Mouse (Mus musculus): ENCODE measurements around the gene Kif3c. TPM values are rescaled to one million over a fixed set of nuclear protein-coding genes. Genes with fewer than 3 reads are reported as not detected.

The Kif3c gene
- total RNA-seq (2012; rRNA removed): 6.8 and 8.8 TPM in 2 replicates

DNA sequence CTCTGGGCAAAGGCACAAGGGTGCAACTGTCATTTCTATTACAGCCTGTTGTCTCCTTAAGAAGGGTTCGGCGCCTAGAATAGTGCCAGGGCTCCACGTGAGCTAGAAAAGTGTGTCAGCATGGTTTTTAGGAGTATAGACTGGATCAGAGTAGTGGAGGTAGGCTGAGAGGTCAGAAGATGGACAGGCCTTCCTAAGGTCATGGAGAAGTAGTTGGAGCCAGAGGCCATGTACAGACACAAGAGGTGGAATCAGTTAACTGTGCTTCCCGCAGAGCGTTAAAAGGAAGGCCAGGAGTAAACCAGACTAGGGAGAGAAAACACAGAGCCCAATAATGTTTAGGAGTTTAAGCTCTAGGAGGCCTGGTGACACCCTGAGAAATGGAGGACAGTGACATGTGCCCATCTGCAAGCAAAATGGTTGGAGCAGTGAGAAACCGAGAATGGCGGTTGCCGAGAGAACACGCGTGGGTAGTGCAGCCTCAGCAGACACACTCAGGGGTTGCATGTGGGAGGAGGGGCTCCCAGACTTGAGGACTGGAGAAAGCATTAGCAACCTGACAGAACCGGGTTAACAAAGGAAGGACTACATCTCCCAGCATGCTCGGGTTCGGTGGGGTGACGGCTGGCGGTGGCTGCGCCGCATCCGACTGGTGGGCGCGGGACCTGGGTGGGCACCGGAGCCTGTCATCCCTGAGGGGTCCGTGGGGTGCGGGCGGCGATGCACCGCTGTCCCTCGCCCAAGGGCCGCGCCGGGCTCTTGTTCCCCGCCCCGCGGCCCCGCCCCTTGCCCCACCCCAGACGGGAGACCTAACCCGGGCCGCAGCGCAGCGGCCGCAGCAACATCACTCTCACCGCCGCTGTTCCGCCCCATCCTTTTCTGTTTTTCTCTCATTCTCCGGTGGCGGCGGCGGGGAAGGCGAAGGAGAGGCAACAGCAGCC, at the start of gene Kif3c:
Kif3c (plus strand) TSS at position 625 of the 941 bp plus-strand sequence.
- Histone ChIP-seq H3K9ac (ENCODE audit: insufficient read depth, low read depth, low read length, poor library complexity, severe bottlenecking) (peak within 1 kb of the TSS; percentile 70), H3K4me3 (ENCODE audit: insufficient read depth in 1 of 2, low read depth in 1 of 2, low read length in 2 of 2, poor library complexity in 1 of 2, severe bottlenecking in 1 of 2) (peak within 1 kb of the TSS; percentile 79 to 100), H3K36me3 (ENCODE audit: control insufficient read depth, insufficient read depth, low read length, poor library complexity, severe bottlenecking) (no peaks in the 10 kb centered on the region), H3K4me1 (ENCODE audit: control insufficient read depth in 2 of 2, insufficient read depth in 2 of 2, low read length in 2 of 2, poor library complexity in 1 of 2) (peaks cover 0 to 3% of the 10 kb centered on the region in 2 experiments; a peak in 1 of 4 replicates), H3K9me3 (ENCODE audit: control insufficient read depth, insufficient read depth, low read depth, low read length) (no peaks in the 10 kb centered on the region), H3K27ac (ENCODE audit: insufficient read depth, low read depth, low read length, poor library complexity, severe bottlenecking) (no peak within 1 kb of the TSS)
- DNase-seq (ENCODE audit: low read depth, low spot score): no peak
- no peak for TF ChIP-seq ZNF384 (IDR thresholded peaks at IDR 0.05; ENCODE audit: low read depth, low read length)
- TF ChIP-seq HCFC1 (IDR thresholded peaks at IDR 0.05; ENCODE audit: borderline replicate concordance, insufficient read depth, low read length): peak; percentile 91
- TF ChIP-seq CHD2 (IDR thresholded peaks at IDR 0.05; ENCODE audit: low read depth, low read length): no peak
- in situ Hi-C loops (cut with MboI; ENCODE audit: low sequenced_read_pairs in 2 of 2, unreplicated experiment in 2 of 2): no loop called here

DNA sequence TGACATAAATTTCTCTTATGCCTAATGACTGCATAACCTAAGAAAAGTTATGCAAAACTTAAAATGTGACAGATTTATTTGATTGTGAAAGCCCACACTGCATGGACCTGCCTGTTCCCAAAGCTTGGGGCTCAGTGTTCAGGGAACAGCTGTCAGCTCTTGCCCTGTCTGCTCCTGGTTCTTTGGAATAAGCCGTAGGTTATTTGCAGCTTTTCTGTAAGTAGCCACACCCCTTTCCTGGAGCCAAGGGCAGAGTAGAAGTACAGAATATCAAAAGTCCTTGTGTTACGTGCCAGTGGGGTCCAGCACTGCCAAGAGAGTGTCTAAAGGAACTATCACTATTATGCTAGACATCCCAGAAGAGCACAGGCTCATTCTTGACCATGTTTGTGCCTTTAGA, 48.8 kb upstream of the Kif3c start:
- TF ChIP-seq MAFK (IDR thresholded peaks at IDR 0.05; ENCODE audit: insufficient read depth, low read depth, low read length): no peak
- no peak for TF ChIP-seq HCFC1 (IDR thresholded peaks at IDR 0.05; ENCODE audit: borderline replicate concordance, insufficient read depth, low read length)
- no peak for TF ChIP-seq ZNF384 (IDR thresholded peaks at IDR 0.05; ENCODE audit: low read depth, low read length)
- no peak for TF ChIP-seq CHD2 (IDR thresholded peaks at IDR 0.05; ENCODE audit: low read depth, low read length)
- no peak for TF ChIP-seq ZC3H11A (IDR thresholded peaks at IDR 0.05; ENCODE audit: borderline replicate concordance, low read depth, low read length)
- Histone ChIP-seq H3K36me3 (ENCODE audit: control insufficient read depth, insufficient read depth, low read length, poor library complexity, severe bottlenecking) (no peaks in the 10 kb centered on the region), H3K9ac (ENCODE audit: insufficient read depth, low read depth, low read length, poor library complexity, severe bottlenecking) (no peak overlapping the region), H3K4me1 (ENCODE audit: control insufficient read depth in 2 of 2, insufficient read depth in 2 of 2, low read length in 2 of 2, poor library complexity in 1 of 2) (no peaks in the 10 kb centered on the region), H3K9me3 (ENCODE audit: control insufficient read depth, insufficient read depth, low read depth, low read length) (no peaks in the 10 kb centered on the region), H3K27ac (ENCODE audit: insufficient read depth, low read depth, low read length, poor library complexity, severe bottlenecking) (no peak overlapping the region), H3K4me3 (ENCODE audit: insufficient read depth in 1 of 2, low read depth in 1 of 2, low read length in 2 of 2, poor library complexity in 1 of 2, severe bottlenecking in 1 of 2) (no peak overlapping the region)
- in situ Hi-C loops (cut with MboI; ENCODE audit: low sequenced_read_pairs in 2 of 2, unreplicated experiment in 2 of 2): no loop called here
- DNase-seq (ENCODE audit: low read depth, low spot score): no peak

DNA sequence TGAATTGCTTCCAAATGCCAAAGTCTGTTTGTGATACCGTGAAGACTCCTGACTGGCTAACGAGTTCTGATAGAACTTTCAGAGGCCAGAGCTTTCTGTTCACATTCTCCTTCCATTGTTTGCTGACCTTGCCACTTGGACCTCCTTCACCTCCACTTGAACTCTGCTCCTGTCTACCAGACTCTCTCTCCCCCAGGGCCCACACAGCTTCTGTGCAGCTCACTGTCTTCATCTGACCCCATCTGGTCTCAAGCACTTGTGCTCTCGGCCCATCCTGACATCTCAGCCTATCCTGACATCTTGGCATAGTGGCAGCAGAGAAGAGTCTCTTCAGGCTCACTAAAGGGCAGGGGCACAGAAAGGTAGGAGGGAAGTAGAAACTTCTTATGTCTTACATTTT, 48.0 kb upstream of the Kif3c start:
- Histone ChIP-seq H3K9ac (ENCODE audit: insufficient read depth, low read depth, low read length, poor library complexity, severe bottlenecking) (no peak overlapping the region), H3K4me1 (ENCODE audit: control insufficient read depth in 2 of 2, insufficient read depth in 2 of 2, low read length in 2 of 2, poor library complexity in 1 of 2) (no peaks in the 10 kb centered on the region), H3K4me3 (ENCODE audit: insufficient read depth in 1 of 2, low read depth in 1 of 2, low read length in 2 of 2, poor library complexity in 1 of 2, severe bottlenecking in 1 of 2) (no peak overlapping the region), H3K9me3 (ENCODE audit: control insufficient read depth, insufficient read depth, low read depth, low read length) (no peaks in the 10 kb centered on the region), H3K27ac (ENCODE audit: insufficient read depth, low read depth, low read length, poor library complexity, severe bottlenecking) (no peak overlapping the region), H3K36me3 (ENCODE audit: control insufficient read depth, insufficient read depth, low read length, poor library complexity, severe bottlenecking) (no peaks in the 10 kb centered on the region)
- in situ Hi-C loops (cut with MboI; ENCODE audit: low sequenced_read_pairs in 2 of 2, unreplicated experiment in 2 of 2): no loop called here
- TF ChIP-seq MAFK (IDR thresholded peaks at IDR 0.05; ENCODE audit: insufficient read depth, low read depth, low read length) (no peak), ZC3H11A (IDR thresholded peaks at IDR 0.05; ENCODE audit: borderline replicate concordance, low read depth, low read length) (no peak), HCFC1 (IDR thresholded peaks at IDR 0.05; ENCODE audit: borderline replicate concordance, insufficient read depth, low read length) (no peak), ZNF384 (IDR thresholded peaks at IDR 0.05; ENCODE audit: low read depth, low read length) (no peak), CHD2 (IDR thresholded peaks at IDR 0.05; ENCODE audit: low read depth, low read length) (no peak)
- DNase-seq (ENCODE audit: low read depth, low spot score): no peak

DNA sequence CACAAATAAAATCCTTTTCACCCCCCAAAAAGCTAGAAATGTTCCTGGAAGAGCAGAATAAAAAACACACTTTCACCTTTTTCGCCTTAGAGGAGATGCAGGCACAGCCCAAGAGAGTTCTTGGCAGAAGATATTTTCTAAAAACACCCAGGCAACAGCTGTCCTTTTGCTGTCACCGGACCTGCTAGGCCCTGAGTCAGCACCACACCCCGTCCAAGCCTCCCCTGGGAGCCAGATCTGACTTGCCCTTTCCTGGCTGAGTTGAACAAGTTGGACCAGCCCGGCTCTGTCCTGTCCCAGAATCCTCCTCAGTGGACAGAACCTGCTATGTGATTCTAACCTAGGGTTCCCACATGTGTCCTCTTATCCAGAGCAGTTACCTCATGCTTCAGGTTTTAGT, 45.6 kb upstream of the Kif3c start:
- no peak for DNase-seq (ENCODE audit: low read depth, low spot score)
- Histone ChIP-seq H3K4me1 (ENCODE audit: control insufficient read depth in 2 of 2, insufficient read depth in 2 of 2, low read length in 2 of 2, poor library complexity in 1 of 2) (no peaks in the 10 kb centered on the region), H3K36me3 (ENCODE audit: control insufficient read depth, insufficient read depth, low read length, poor library complexity, severe bottlenecking) (no peaks in the 10 kb centered on the region), H3K9ac (ENCODE audit: insufficient read depth, low read depth, low read length, poor library complexity, severe bottlenecking) (no peak overlapping the region), H3K27ac (ENCODE audit: insufficient read depth, low read depth, low read length, poor library complexity, severe bottlenecking) (no peak overlapping the region), H3K4me3 (ENCODE audit: insufficient read depth in 1 of 2, low read depth in 1 of 2, low read length in 2 of 2, poor library complexity in 1 of 2, severe bottlenecking in 1 of 2) (no peak overlapping the region), H3K9me3 (ENCODE audit: control insufficient read depth, insufficient read depth, low read depth, low read length) (no peaks in the 10 kb centered on the region)
- no peak for TF ChIP-seq CHD2 (IDR thresholded peaks at IDR 0.05; ENCODE audit: low read depth, low read length)
- no peak for TF ChIP-seq ZC3H11A (IDR thresholded peaks at IDR 0.05; ENCODE audit: borderline replicate concordance, low read depth, low read length)
- TF ChIP-seq HCFC1 (IDR thresholded peaks at IDR 0.05; ENCODE audit: borderline replicate concordance, insufficient read depth, low read length): no peak
- TF ChIP-seq MAFK (IDR thresholded peaks at IDR 0.05; ENCODE audit: insufficient read depth, low read depth, low read length): no peak
- no peak for TF ChIP-seq ZNF384 (IDR thresholded peaks at IDR 0.05; ENCODE audit: low read depth, low read length)
- in situ Hi-C loops (cut with MboI; ENCODE audit: low sequenced_read_pairs in 2 of 2, unreplicated experiment in 2 of 2): no loop called here

Data from ES-E14 (cell line).